Mouse (Mus musculus) heart, adult 2 months (tissue): Measurements from ENCODE around the gene Fryl.

ENCODE experiments used
- CTCF ChIP-seq: fragments of 200-600 bp; IDR thresholded peaks from 2 replicates; pipeline ENCODE4 v1.8.1; 2022; ENCODE audit warnings: antibody characterized with exemption, mild to moderate bottlenecking, moderate library complexity
- POLR2A ChIP-seq: fragments of 200-500 bp; IDR thresholded peaks from 2 replicates; pipeline ENCODE4 v1.6.1; 2011; ENCODE audit warnings: mild to moderate bottlenecking, low read depth, low read length, control low read depth; ENCODE audit not compliant: insufficient read depth

DNA sequence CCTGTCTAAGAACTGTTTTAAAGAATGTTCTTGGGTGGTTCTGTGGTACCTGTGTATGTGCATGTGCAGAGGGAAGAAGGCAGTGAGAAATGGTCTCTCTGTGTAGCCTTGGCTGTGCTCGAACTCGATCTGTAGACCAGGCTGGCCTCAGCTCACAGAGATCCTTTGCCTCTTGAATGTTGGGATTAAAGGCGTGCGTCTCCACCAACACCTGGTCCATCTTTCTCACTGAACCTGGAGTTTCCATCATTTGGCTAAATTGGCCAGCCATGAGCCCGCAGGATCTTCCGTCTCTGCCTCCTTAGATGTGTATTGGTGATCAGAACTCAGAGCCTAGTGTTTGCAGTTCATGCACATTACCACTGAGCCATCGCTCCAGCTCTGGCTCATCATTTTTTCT is 38.6 kb upstream of the Fryl start:
- no peak for TF ChIP-seq POLR2A
- no peak for TF ChIP-seq CTCF
